Mouse (Mus musculus) embryonic stem cell, embryonic (primary cell): ENCODE data around the gene Apobr.

Source experiments
- CTCF ChIA-PET, 4 experiments: fragments of 300-600 bp in 2 of 4; fragments of 350-600 bp in 2 of 4; sonication (Branson Sonifier 250); formaldehyde crosslinking; loops; one replicate each; lab custom pipeline; 2022; ENCODE audit warnings: inconsistent platforms in 2 of 4; lab: Charles Lee
- POLR2A ChIA-PET, 4 experiments: fragments of 300-600 bp in 2 of 4; fragments of 350-600 bp in 2 of 4; sonication (Branson Sonifier 250); formaldehyde crosslinking; loops; one replicate each; lab custom pipeline; 2022; ENCODE audit warnings: antibody characterized with exemption in 4 of 4, inconsistent platforms in 1 of 4; lab: Charles Lee

Apobr gene

GRCm38 (mm10) chr7:126583761-126584160 lies 981 bp upstream of the Apobr start:
- CTCF ChIA-PET: interaction anchor here (0.5 to 1.4 kb wide), 9 partner anchors 12 to 110 kb away, joined by 3 to 6 read pairs (median 3); partner anchors contain the start of gene Sgf29 (in 1 of the 4)

GRCm38 (mm10) chr7:126585717-126586116 lies 975 bp downstream of the Apobr start, which contains the start of gene Cln3:
Gene Cln3 (minus strand): TSS chr7:126585817.
- ChIA-PET CTCF (interaction anchor here in 1 of 4 experiments (1.1 kb wide), 1 partner anchor 9 kb away, joined by 3 read pairs; no protein-coding TSS in a partner anchor), POLR2A (interaction anchor here in 3 of 4 experiments (0.6 to 5.5 kb wide), 16 partner anchors 9 to 611 kb away, joined by 3 to 50 read pairs (median 10); partner anchors contain the start of genes Eif3c (in 2 of the 3), Sgf29 (in 2 of the 3), Bola2 (in 1 of the 3) and Il27 (in 1 of the 3))

More at GRCm38 (mm10) chr7:126583761-126584160, 981 bp upstream of the Apobr start:
- POLR2A ChIA-PET: interaction anchor here in 3 of 4 experiments (0.5 to 5.5 kb wide), 70 partner anchors 10 to 592 kb away, joined by 3 to 50 read pairs (median 5); partner anchors contain the start of genes Eif3c (in 3 of the 3), Sgf29 (in 3 of the 3), Sh2b1 (in 3 of the 3) and Bola2 (in 1 of the 3)

- ChIA-PET CTCF (interaction anchor here (0.5 to 3.5 kb wide), 23 partner anchors 8 to 363 kb away, joined by 3 to 45 read pairs (median 7); partner anchors contain the start of genes Bola2 (in 2 of the 4), Eif3c (in 2 of the 4) and Sez6l2 (in 1 of the 4)), POLR2A (interaction anchor here in 3 of 4 experiments (0.5 to 3.6 kb wide), 19 partner anchors 8 to 159 kb away, joined by 3 to 20 read pairs (median 8); partner anchors contain the start of genes Eif3c (in 1 of the 3) and Sh2b1 (in 1 of the 3))
These were observed 2.1 kb downstream of the Apobr start for GRCm38 (mm10) chr7:126586839-126587238.

GRCm38 (mm10) chr7:126587779-126588178 lies 3.0 kb downstream of the Apobr start:
- ChIA-PET CTCF (interaction anchor here (0.6 to 3.5 kb wide), 59 partner anchors 9 to 619 kb away, joined by 3 to 45 read pairs (median 4); partner anchors contain the start of genes Sgf29 (in 3 of the 4), Bola2 (in 2 of the 4), Eif3c (in 2 of the 4) and Sez6l2 (in 1 of the 4)), POLR2A (interaction anchor here (0.6 to 3.6 kb wide), 55 partner anchors 8 to 973 kb away, joined by 3 to 20 read pairs (median 6); partner anchors contain the start of genes Sgf29 (in 2 of the 4), Sh2b1 (in 2 of the 4) and Eif3c (in 1 of the 4))

GRCm38 (mm10) chr7:126594862-126595561 lies 10.3 kb downstream of the Apobr start, which contains the start of gene Il27:
Gene Il27 (minus strand): TSS chr7:126594941.
- ChIA-PET CTCF (no interaction called here), POLR2A (interaction anchor here in 2 of 4 experiments (0.9 to 3.8 kb wide), 4 partner anchors 10 to 31 kb away, joined by 3 to 9 read pairs (median 6); partner anchors contain the start of genes Apobr (in 1 of the 2) and Cln3 (in 1 of the 2))

- POLR2A ChIA-PET: interaction anchor here in 3 of 4 experiments (0.9 to 3.8 kb wide), 4 partner anchors 8 to 30 kb away, joined by 3 to 9 read pairs (median 4); partner anchors contain the start of genes Apobr (in 1 of the 3) and Cln3 (in 1 of the 3)
These were observed 11.1 kb downstream of the Apobr start for GRCm38 (mm10) chr7:126595890-126596289.

GRCm38 (mm10) chr7:126596414-126596813 lies 11.7 kb downstream of the Apobr start:
- POLR2A ChIA-PET: interaction anchor here in 2 of 4 experiments (0.8 to 3.8 kb wide), 3 partner anchors 9 to 13 kb away, joined by 3 to 9 read pairs (median 4); partner anchors contain the start of genes Apobr (in 1 of the 2) and Cln3 (in 1 of the 2)
- CTCF ChIA-PET: interaction anchor here in 3 of 4 experiments (0.6 to 1.7 kb wide), 5 partner anchors 8 to 157 kb away, joined by 3 to 4 read pairs (median 4); no protein-coding TSS in a partner anchor

More at GRCm38 (mm10) chr7:126595890-126596289, 11.1 kb downstream of the Apobr start:
- CTCF ChIA-PET: interaction anchor here in 2 of 4 experiments (0.7 to 1.4 kb wide), 3 partner anchors 8 to 154 kb away, joined by 3 read pairs; no protein-coding TSS in a partner anchor

GRCm38 (mm10) chr7:126598919-126599318 lies 14.2 kb downstream of the Apobr start:
- ChIA-PET CTCF (no interaction called here), POLR2A (interaction anchor here in 3 of 4 experiments (0.6 to 1.1 kb wide), 3 partner anchors 11 to 51 kb away, joined by 3 to 5 read pairs (median 4); no protein-coding TSS in a partner anchor)

- CTCF ChIA-PET: interaction anchor here in 3 of 4 experiments (0.7 to 2.6 kb wide), 6 partner anchors 14 to 159 kb away, joined by 3 to 12 read pairs (median 4); no protein-coding TSS in a partner anchor
- POLR2A ChIA-PET: interaction anchor here in 3 of 4 experiments (0.7 to 3.4 kb wide), 11 partner anchors 13 to 311 kb away, joined by 3 to 12 read pairs (median 5); partner anchors contain the start of genes Apobr (in 1 of the 3), Cln3 (in 1 of the 3) and Eif3c (in 1 of the 3)
These were observed 17.2 kb downstream of the Apobr start for GRCm38 (mm10) chr7:126601896-126602295.

GRCm38 (mm10) chr7:126602650-126603049 lies 17.9 kb downstream of the Apobr start:
- ChIA-PET CTCF (interaction anchor here in 2 of 4 experiments (0.7 to 2.6 kb wide), 4 partner anchors 13 to 62 kb away, joined by 3 to 6 read pairs (median 4); no protein-coding TSS in a partner anchor), POLR2A (interaction anchor here in 3 of 4 experiments (0.6 to 3.4 kb wide), 10 partner anchors 12 to 89 kb away, joined by 3 to 12 read pairs (median 4); partner anchors contain the start of genes Apobr (in 1 of the 3), Cln3 (in 1 of the 3) and Eif3c (in 1 of the 3))

GRCm38 (mm10) chr7:126606611-126607010 lies 21.9 kb downstream of the Apobr start:
- ChIA-PET POLR2A (interaction anchor here in 3 of 4 experiments (0.8 to 4.0 kb wide), 7 partner anchors 18 to 132 kb away, joined by 3 to 25 read pairs (median 4); no protein-coding TSS in a partner anchor), CTCF (interaction anchor here in 2 of 4 experiments (0.6 to 2.0 kb wide), 3 partner anchors 19 to 30 kb away, joined by 3 to 7 read pairs (median 3); no protein-coding TSS in a partner anchor)

GRCm38 (mm10) chr7:126607064-126607463 lies 22.3 kb downstream of the Apobr start:
- ChIA-PET CTCF (interaction anchor here in 3 of 4 experiments (0.6 to 2.0 kb wide), 4 partner anchors 19 to 769 kb away, joined by 3 to 7 read pairs (median 3); no protein-coding TSS in a partner anchor), POLR2A (interaction anchor here in 3 of 4 experiments (0.8 to 4.0 kb wide), 7 partner anchors 17 to 132 kb away, joined by 3 to 25 read pairs (median 4); no protein-coding TSS in a partner anchor)

- ChIA-PET POLR2A (interaction anchor here in 3 of 4 experiments (0.6 to 4.0 kb wide), 6 partner anchors 17 to 185 kb away, joined by 3 to 25 read pairs (median 4); no protein-coding TSS in a partner anchor), CTCF (interaction anchor here in 2 of 4 experiments (0.5 to 2.0 kb wide), 2 partner anchors 20 to 147 kb away, joined by 5 to 7 read pairs; no protein-coding TSS in a partner anchor)
These were observed 23.1 kb downstream of the Apobr start for GRCm38 (mm10) chr7:126607796-126608195.

- POLR2A ChIA-PET: interaction anchor here in 2 of 4 experiments (0.9 to 3.4 kb wide), 3 partner anchors 12 to 29 kb away, joined by 3 to 22 read pairs (median 3); partner anchors contain the start of gene Apobr (in 1 of the 2)
These were observed 28.0 kb downstream of the Apobr start for GRCm38 (mm10) chr7:126612736-126613135.

GRCm38 (mm10) chr7:126616707-126617106 lies 32.0 kb downstream of the Apobr start:
- POLR2A ChIA-PET: interaction anchor here in 2 of 4 experiments (0.7 to 4.0 kb wide), 3 partner anchors 8 to 73 kb away, joined by 3 to 14 read pairs (median 10); no protein-coding TSS in a partner anchor
- CTCF ChIA-PET: interaction anchor here in 3 of 4 experiments (0.6 to 4.3 kb wide), 5 partner anchors 9 to 33 kb away, joined by 3 to 12 read pairs (median 3); no protein-coding TSS in a partner anchor

More at GRCm38 (mm10) chr7:126612736-126613135, 28.0 kb downstream of the Apobr start:
- CTCF ChIA-PET: interaction anchor here in 1 of 4 experiments (0.7 to 1.4 kb wide), 2 partner anchors 13 to 25 kb away, joined by 3 to 5 read pairs; no protein-coding TSS in a partner anchor
